Mouse (Mus musculus): Measurements from ENCODE around the gene Ran. TPM values are rescaled to one million over a fixed set of nuclear protein-coding genes. Genes with fewer than 3 reads are reported as not detected.

Gene Ran
- polyA plus RNA-seq, 2 experiments, result 221 to 461 TPM

DNA sequence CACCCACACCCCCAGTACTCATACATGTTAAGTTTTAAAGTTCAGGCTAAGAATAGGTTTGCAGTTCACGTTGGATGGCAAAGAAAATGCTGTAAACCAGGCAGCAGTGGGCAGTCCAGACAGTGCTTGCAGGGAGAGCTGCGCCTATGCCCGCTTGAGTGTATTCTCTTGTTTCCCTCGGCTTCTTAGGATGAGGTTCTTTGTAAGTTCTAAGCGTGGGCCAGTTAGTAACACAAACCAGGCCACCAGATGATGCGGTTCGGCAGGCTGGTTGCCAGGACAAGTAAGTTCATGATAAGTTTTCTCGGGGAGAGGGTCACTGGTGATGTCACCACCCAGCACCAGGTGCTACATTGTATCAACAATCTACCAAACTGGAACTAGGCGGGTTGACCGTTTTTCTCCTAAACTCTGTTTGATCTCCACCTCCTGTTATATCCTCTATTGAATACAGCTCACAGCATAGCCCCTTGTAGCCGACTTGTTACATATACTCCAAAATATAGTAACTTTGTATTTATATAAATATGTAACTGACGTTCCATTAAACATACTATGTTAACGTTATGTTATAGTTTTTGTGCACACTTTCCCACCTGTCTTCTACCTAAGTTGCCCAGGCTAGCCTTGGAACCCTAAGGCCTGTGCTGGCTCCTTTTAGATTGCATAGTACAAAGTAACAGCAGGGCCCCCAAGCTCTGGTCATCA is 933 bp upstream of the Ran start:
- 57% methylated on average over 13 of the region's 13 CpGs for WGBS (ENCODE audit: insufficient replicate concordance)
- no peak for DNase-seq (ENCODE audit: low read depth in 3 of 3, low spot score in 3 of 3)
- H3K36me3 ChIP-seq (replicated peaks; ENCODE audit: control insufficient read depth, insufficient read depth, low read depth), result peaks cover 27% of the 10 kb centered on the region
- peak overlapping the region; percentile 89 for H3K27ac ChIP-seq
- TF ChIP-seq EP300 (IDR thresholded peaks at IDR 0.05; ENCODE audit: low read depth), result no peak
- TF ChIP-seq CTCF (IDR thresholded peaks at IDR 0.05; ENCODE audit: low read depth), result no peak
- H3K4me3 ChIP-seq (ENCODE audit: insufficient read depth in 1 of 2, low read depth in 2 of 2, low read length in 2 of 2), result peak overlapping the region; percentile 59 to 98
- H3K27me3 ChIP-seq (ENCODE audit: control insufficient read depth, insufficient read depth, low read length), result no peaks in the 10 kb centered on the region
- peak; percentile 10 for ATAC-seq (ENCODE audit: insufficient read depth)
- H3K4me1 ChIP-seq (replicated peaks; ENCODE audit: control insufficient read depth in 2 of 2, insufficient read depth in 2 of 2, low read length in 1 of 2), result peaks cover 16 to 17% of the 10 kb centered on the region in 2 experiments
- peak overlapping the region; percentile 84 for H3K9ac ChIP-seq (replicated peaks)
- H3K9me3 ChIP-seq (ENCODE audit: control insufficient read depth, low read length), result no peaks in the 10 kb centered on the region
- peak overlapping the region; percentile 83 for H3K4me2 ChIP-seq (ENCODE audit: low read depth)

DNA sequence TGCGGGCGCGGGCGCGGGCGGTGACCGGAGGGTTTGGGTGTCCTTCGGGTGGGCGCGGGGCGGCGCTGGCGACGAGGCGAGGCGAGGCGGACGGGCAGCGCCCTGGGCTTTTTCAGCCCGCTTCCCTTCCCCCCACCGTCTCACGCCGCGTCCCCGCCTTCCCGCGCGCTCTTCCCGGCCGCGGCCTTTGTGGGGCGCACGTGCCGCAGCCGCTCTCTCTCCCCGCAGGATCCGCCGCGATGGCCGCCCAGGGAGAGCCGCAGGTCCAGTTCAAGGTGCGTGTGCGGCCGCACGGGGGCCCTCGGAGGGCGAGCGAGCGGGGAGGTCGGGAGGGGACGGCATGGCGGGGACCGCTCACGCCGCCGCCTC is 415 bp downstream of the Ran start:
- H3K4me2 ChIP-seq (ENCODE audit: low read depth), result peak overlapping the region; percentile 96
- H3K27ac ChIP-seq, result peak overlapping the region; percentile 82
- DNase-seq (ENCODE audit: low read depth in 3 of 3, low spot score in 3 of 3) (no peak), ATAC-seq (ENCODE audit: insufficient read depth) (peak; percentile 58)
- H3K27me3 ChIP-seq (ENCODE audit: control insufficient read depth, insufficient read depth, low read length), result no peaks in the 10 kb centered on the region
- peak overlapping the region; percentile 72 to 98 for H3K4me3 ChIP-seq (ENCODE audit: insufficient read depth in 1 of 2, low read depth in 2 of 2, low read length in 2 of 2)
- no peaks in the 10 kb centered on the region for H3K9me3 ChIP-seq (ENCODE audit: control insufficient read depth, low read length)
- under 1% methylated on average over 56 of the region's 56 CpGs for whole genome bisulfite sequencing (ENCODE audit: insufficient replicate concordance)
- TF ChIP-seq CTCF (IDR thresholded peaks at IDR 0.05; ENCODE audit: low read depth) (no peak), EP300 (IDR thresholded peaks at IDR 0.05; ENCODE audit: low read depth) (no peak)
- H3K4me1 ChIP-seq (replicated peaks; ENCODE audit: control insufficient read depth in 2 of 2, insufficient read depth in 2 of 2, low read length in 1 of 2), result peaks cover 16 to 17% of the 10 kb centered on the region in 2 experiments
- H3K36me3 ChIP-seq (replicated peaks; ENCODE audit: control insufficient read depth, insufficient read depth, low read depth), result peaks cover 41% of the 10 kb centered on the region
- peak overlapping the region; percentile 96 for H3K9ac ChIP-seq (replicated peaks)

DNA sequence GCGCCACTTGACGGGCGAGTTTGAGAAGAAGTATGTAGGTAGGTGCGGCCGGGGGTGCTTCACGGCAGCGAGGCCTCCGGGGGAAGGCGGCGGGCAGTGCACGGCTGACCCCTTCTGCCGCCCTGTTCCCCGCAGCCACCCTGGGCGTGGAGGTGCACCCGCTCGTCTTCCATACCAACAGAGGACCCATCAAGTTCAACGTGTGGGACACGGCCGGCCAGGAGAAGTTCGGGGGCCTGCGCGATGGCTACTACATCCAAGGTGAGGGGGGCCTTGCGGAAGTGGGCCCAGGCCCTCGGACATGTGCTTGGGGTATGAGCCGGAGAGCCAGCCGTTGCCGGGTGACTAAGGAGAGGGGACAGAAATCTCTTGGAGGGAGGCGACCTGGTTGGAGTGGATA is 862 bp downstream of the Ran start:
- H3K27me3 ChIP-seq (ENCODE audit: control insufficient read depth, insufficient read depth, low read length), result no peaks in the 10 kb centered on the region
- H3K27ac ChIP-seq, result peak overlapping the region; percentile 82
- DNase-seq (ENCODE audit: low read depth in 3 of 3, low spot score in 3 of 3), result no peak
- peak overlapping the region; percentile 72 to 98 for H3K4me3 ChIP-seq (ENCODE audit: insufficient read depth in 1 of 2, low read depth in 2 of 2, low read length in 2 of 2)
- ATAC-seq (ENCODE audit: insufficient read depth), result no peak
- 5% methylated on average over 28 of the region's 28 CpGs for WGBS (ENCODE audit: insufficient replicate concordance)
- no peaks in the 10 kb centered on the region for H3K9me3 ChIP-seq (ENCODE audit: control insufficient read depth, low read length)
- peak overlapping the region; percentile 96 for H3K9ac ChIP-seq (replicated peaks)
- peaks cover 44% of the 10 kb centered on the region for H3K36me3 ChIP-seq (replicated peaks; ENCODE audit: control insufficient read depth, insufficient read depth, low read depth)
- peak overlapping the region; percentile 96 for H3K4me2 ChIP-seq (ENCODE audit: low read depth)
- no peak for TF ChIP-seq CTCF (IDR thresholded peaks at IDR 0.05; ENCODE audit: low read depth)
- no peak for TF ChIP-seq EP300 (IDR thresholded peaks at IDR 0.05; ENCODE audit: low read depth)
- peaks cover 16 to 17% of the 10 kb centered on the region in 2 experiments for H3K4me1 ChIP-seq (replicated peaks; ENCODE audit: control insufficient read depth in 2 of 2, insufficient read depth in 2 of 2, low read length in 1 of 2)

- Histone ChIP-seq H3K4me2 (ENCODE audit: low read depth) (no peak overlapping the region), H3K9ac (replicated peaks) (no peak overlapping the region), H3K4me1 (replicated peaks; ENCODE audit: control insufficient read depth in 2 of 2, insufficient read depth in 2 of 2, low read length in 1 of 2) (peaks cover 4% of the 10 kb centered on the region in 2 experiments; a peak in 2 of 4 replicates), H3K27me3 (ENCODE audit: control insufficient read depth, insufficient read depth, low read length) (no peaks in the 10 kb centered on the region), H3K36me3 (replicated peaks; ENCODE audit: control insufficient read depth, insufficient read depth, low read depth) (peaks cover 46% of the 10 kb centered on the region), H3K4me3 (ENCODE audit: insufficient read depth in 1 of 2, low read depth in 2 of 2, low read length in 2 of 2) (no peak overlapping the region), H3K27ac (no peak overlapping the region), H3K9me3 (ENCODE audit: control insufficient read depth, low read length) (no peaks in the 10 kb centered on the region)
- DNase-seq (ENCODE audit: low read depth in 3 of 3, low spot score in 3 of 3) (no peak), ATAC-seq (ENCODE audit: insufficient read depth) (no peak)
- TF ChIP-seq EP300 (IDR thresholded peaks at IDR 0.05; ENCODE audit: low read depth) (no peak), CTCF (IDR thresholded peaks at IDR 0.05; ENCODE audit: low read depth) (peak; percentile 49; the same call in 1 of the 2 replicates)
- 48% methylated on average over 2 of the region's 2 CpGs for WGBS (ENCODE audit: insufficient replicate concordance)
Observed at GRCm38 (mm10) chr5:129025048-129025447, 5.2 kb downstream of the Ran start.

DNA sequence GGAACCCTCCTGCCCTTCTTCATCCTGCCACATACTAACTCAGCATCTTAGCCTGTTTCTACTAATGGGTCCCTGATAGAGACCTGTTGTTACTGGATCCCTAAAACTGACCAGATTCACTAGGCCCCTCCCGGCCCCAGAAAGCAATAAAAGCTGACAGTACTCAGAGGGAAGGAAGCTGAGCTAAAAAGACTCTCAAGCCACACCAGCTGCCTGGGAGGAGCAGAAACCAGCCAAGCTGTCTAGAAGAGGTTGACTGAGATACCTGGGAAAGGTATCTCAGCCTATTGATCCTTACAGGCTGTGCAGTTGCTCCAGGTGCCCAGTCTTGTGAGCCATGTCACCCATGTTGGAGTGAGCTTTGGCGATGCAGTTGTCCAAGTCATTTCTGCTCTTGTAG is 5.9 kb downstream of the Ran start:
- no peak for DNase-seq (ENCODE audit: low read depth in 3 of 3, low spot score in 3 of 3)
- H3K9me3 ChIP-seq (ENCODE audit: control insufficient read depth, low read length), result no peaks in the 10 kb centered on the region
- no peak for ATAC-seq (ENCODE audit: insufficient read depth)
- no peak overlapping the region for H3K9ac ChIP-seq (replicated peaks)
- H3K4me1 ChIP-seq (replicated peaks; ENCODE audit: control insufficient read depth in 2 of 2, insufficient read depth in 2 of 2, low read length in 1 of 2), result peaks cover 4% of the 10 kb centered on the region in 2 experiments; a peak in 2 of 4 replicates
- WGBS (ENCODE audit: insufficient replicate concordance), result 87% methylated on average over 2 of the region's 2 CpGs
- TF ChIP-seq CTCF (IDR thresholded peaks at IDR 0.05; ENCODE audit: low read depth) (no peak), EP300 (IDR thresholded peaks at IDR 0.05; ENCODE audit: low read depth) (no peak)
- no peak overlapping the region for H3K4me2 ChIP-seq (ENCODE audit: low read depth)
- H3K27me3 ChIP-seq (ENCODE audit: control insufficient read depth, insufficient read depth, low read length), result no peaks in the 10 kb centered on the region
- H3K36me3 ChIP-seq (replicated peaks; ENCODE audit: control insufficient read depth, insufficient read depth, low read depth), result peaks cover 46% of the 10 kb centered on the region
- H3K27ac ChIP-seq, result no peak overlapping the region
- no peak overlapping the region for H3K4me3 ChIP-seq (ENCODE audit: insufficient read depth in 1 of 2, low read depth in 2 of 2, low read length in 2 of 2)

Measured in liver, embryonic 14.5 days (tissue).